Mouse (Mus musculus) hindbrain, embryonic 15.5 days (tissue): ENCODE results near the gene Gosr2. TPM values are rescaled to one million over a fixed set of nuclear protein-coding genes. Genes with fewer than 3 reads are reported as not detected.
A peak's percentile ranks its signal among the peaks of the same experiment; 100 is the strongest.

ENCODE experiments used
- ATAC-seq: fragments of 200-750 bp; cut with Nextera tagmentation; 2 replicates; pipeline ENCODE4 v1.8.0; 2017; ENCODE audit warnings: low read depth, moderate number of reproducible peaks, moderate TSS enrichment; ENCODE audit not compliant: low FRiP score
- H3K27ac ChIP-seq: fragments of 300-500 bp; sonication (generic); replicated peaks from 2 replicates; pipeline ENCODE4 v1.5.1; 2015; ENCODE audit warnings: mild to moderate bottlenecking, inconsistent platforms
- H3K27me3 ChIP-seq: fragments of 300-500 bp; sonication (generic); 2 replicates; pipeline ENCODE4 v1.6.1; 2015; ENCODE audit warnings: control low read depth, inconsistent platforms
- H3K36me3 ChIP-seq: fragments of 300-500 bp; sonication (generic); 2 replicates; pipeline ENCODE4 v1.6.1; 2015; ENCODE audit warnings: control low read depth, inconsistent platforms
- H3K4me1 ChIP-seq: fragments of 300-500 bp; sonication (generic); replicated peaks from 2 replicates; pipeline ENCODE4 v1.6.1; 2015; ENCODE audit warnings: control low read depth, inconsistent platforms
- H3K4me2 ChIP-seq: fragments of 300-500 bp; sonication (generic); 2 replicates; pipeline ENCODE4 v1.6.1; 2015; ENCODE audit warnings: moderate library complexity, mild to moderate bottlenecking, inconsistent platforms
- H3K4me3 ChIP-seq: fragments of 300-500 bp; sonication (generic); 2 replicates; pipeline ENCODE4 v1.5.1; 2015; ENCODE audit warnings: mild to moderate bottlenecking, inconsistent platforms
- H3K9ac ChIP-seq: fragments of 300-500 bp; sonication (generic); 2 replicates; pipeline ENCODE4 v1.6.1; 2015; ENCODE audit warnings: inconsistent platforms
- H3K9me3 ChIP-seq: fragments of 300-500 bp; sonication (generic); 2 replicates; pipeline ENCODE4 v1.6.1; 2016; ENCODE audit warnings: control low read depth, inconsistent platforms
- WGBS: fragments of 180-500 bp; shearing (Covaris S2); methylation state at CpG from one replicate; pipeline ENCODE4 v1.1.7; 2015; 5-methylcytosine and 5-hydroxymethylcytosine counted together
- polyA plus RNA-seq: library from polyadenylated mRNA; unstranded; fragments of >200 nt; fragmentation: Nextera tagmentation; extraction: Ambion mirVana; gene quantifications from 2 replicates; pipeline ENCODE4 v1.2.1, GENCODE M21; 2015

The Gosr2 gene
- polyA plus RNA-seq, 1 experiment from 2014 or later = 87.8 TPM

- peaks cover 11% of the 10 kb centered on the region; the same call in 1 of the 2 replicates for H3K4me1 ChIP-seq
- H3K27me3 ChIP-seq = peaks cover 27% of the 10 kb centered on the region
- H3K9me3 ChIP-seq = no peaks in the 10 kb centered on the region
- WGBS = 20% methylated on average over 3 of the region's 3 CpGs
- no peak overlapping the region for H3K4me2 ChIP-seq
- H3K27ac ChIP-seq = no peak overlapping the region
- no peak for ATAC-seq
- no peak overlapping the region for H3K9ac ChIP-seq
- no peaks in the 10 kb centered on the region for H3K36me3 ChIP-seq
- H3K4me3 ChIP-seq = no peak overlapping the region
Observed at GRCm38 (mm10) chr11:103656520-103656919, 41.2 kb downstream of the Gosr2 start.

- H3K4me1 ChIP-seq = peaks cover 27% of the 10 kb centered on the region
- H3K9ac ChIP-seq = no peak overlapping the region
- no peak overlapping the region for H3K4me2 ChIP-seq
- H3K4me3 ChIP-seq = no peak overlapping the region
- no peaks in the 10 kb centered on the region for H3K9me3 ChIP-seq
- WGBS = 73% methylated on average over 10 of the region's 10 CpGs
- H3K36me3 ChIP-seq = no peaks in the 10 kb centered on the region
- H3K27ac ChIP-seq = no peak overlapping the region
- peaks cover 53% of the 10 kb centered on the region for H3K27me3 ChIP-seq
- no peak for ATAC-seq
Observed at GRCm38 (mm10) chr11:103653359-103653965, 44.2 kb downstream of the Gosr2 start.

- no peaks in the 10 kb centered on the region for H3K9me3 ChIP-seq
- no peak for ATAC-seq
- WGBS = 81% methylated on average over 6 of the region's 6 CpGs
- H3K4me2 ChIP-seq = no peak overlapping the region
- no peaks in the 10 kb centered on the region for H3K36me3 ChIP-seq
- no peak overlapping the region for H3K9ac ChIP-seq
- no peak overlapping the region for H3K4me3 ChIP-seq
- H3K27me3 ChIP-seq = peaks cover 72% of the 10 kb centered on the region
- peaks cover 24% of the 10 kb centered on the region for H3K4me1 ChIP-seq
- H3K27ac ChIP-seq = no peak overlapping the region
Observed at GRCm38 (mm10) chr11:103651426-103651825, 46.3 kb downstream of the Gosr2 start.

GRCm38 (mm10) chr11:103649983-103650493 lies 47.7 kb downstream of the Gosr2 start:
- Histone ChIP-seq H3K4me2 (peak overlapping the region; percentile 85), H3K9me3 (no peaks in the 10 kb centered on the region), H3K4me3 (peak overlapping the region; percentile 44), H3K27me3 (peaks cover 79% of the 10 kb centered on the region), H3K9ac (peak overlapping the region; percentile 26; the same call in 1 of the 2 replicates), H3K27ac (no peak overlapping the region), H3K36me3 (no peaks in the 10 kb centered on the region), H3K4me1 (peaks cover 17% of the 10 kb centered on the region)
- peak; percentile 6; the same call in 1 of the 2 replicates for ATAC-seq
- WGBS = 1% methylated on average over 37 of the region's 37 CpGs

- Histone ChIP-seq H3K27ac (no peak within 1 kb of the TSS), H3K9me3 (no peaks in the 10 kb centered on the region), H3K4me2 (peak within 1 kb of the TSS; percentile 85), H3K36me3 (no peaks in the 10 kb centered on the region), H3K9ac (peak within 1 kb of the TSS; percentile 26; the same call in 1 of the 2 replicates), H3K4me3 (peak within 1 kb of the TSS; percentile 44), H3K4me1 (peaks cover 17% of the 10 kb centered on the region), H3K27me3 (peaks cover 79% of the 10 kb centered on the region)
- ATAC-seq = peak; percentile 56; the same call in 1 of the 2 replicates
- under 1% methylated on average over 62 of the region's 71 CpGs for whole genome bisulfite sequencing
Observed at GRCm38 (mm10) chr11:103649301-103649982, 48.3 kb downstream of the Gosr2 start, which contains the start of gene Rprml. Rprml (plus strand) TSS chr11:103649570.

GRCm38 (mm10) chr11:103648656-103649055 lies 49.0 kb downstream of the Gosr2 start:
- H3K4me1 ChIP-seq = peaks cover 17% of the 10 kb centered on the region
- 27% methylated on average over 7 of the region's 7 CpGs for WGBS
- no peak overlapping the region for H3K4me2 ChIP-seq
- no peak overlapping the region for H3K9ac ChIP-seq
- H3K4me3 ChIP-seq = no peak overlapping the region
- no peaks in the 10 kb centered on the region for H3K9me3 ChIP-seq
- H3K36me3 ChIP-seq = no peaks in the 10 kb centered on the region
- no peak for ATAC-seq
- no peak overlapping the region for H3K27ac ChIP-seq
- H3K27me3 ChIP-seq = peaks cover 73% of the 10 kb centered on the region

- Histone ChIP-seq H3K9me3 (no peaks in the 10 kb centered on the region), H3K4me1 (peaks cover 17% of the 10 kb centered on the region), H3K9ac (no peak overlapping the region), H3K4me3 (no peak overlapping the region), H3K4me2 (no peak overlapping the region), H3K27ac (no peak overlapping the region), H3K36me3 (no peaks in the 10 kb centered on the region), H3K27me3 (peaks cover 67% of the 10 kb centered on the region)
- WGBS = 11% methylated on average over 11 of the region's 11 CpGs
- no peak for ATAC-seq
Observed at GRCm38 (mm10) chr11:103647921-103648620, 49.6 kb downstream of the Gosr2 start.

GRCm38 (mm10) chr11:103646301-103646700 lies 51.4 kb downstream of the Gosr2 start:
- ATAC-seq = no peak
- no peaks in the 10 kb centered on the region for H3K9me3 ChIP-seq
- no peaks in the 10 kb centered on the region for H3K36me3 ChIP-seq
- H3K9ac ChIP-seq = no peak overlapping the region
- H3K27me3 ChIP-seq = peaks cover 50% of the 10 kb centered on the region
- H3K4me1 ChIP-seq = peaks cover 17% of the 10 kb centered on the region
- H3K4me2 ChIP-seq = no peak overlapping the region
- no peak overlapping the region for H3K4me3 ChIP-seq
- WGBS = 86% methylated on average over 6 of the region's 6 CpGs
- H3K27ac ChIP-seq = no peak overlapping the region

GRCm38 (mm10) chr11:103645731-103646130 lies 52.0 kb downstream of the Gosr2 start:
- WGBS = 72% methylated on average over 8 of the region's 8 CpGs

GRCm38 (mm10) chr11:103643211-103643610 lies 54.5 kb downstream of the Gosr2 start:
- Histone ChIP-seq H3K27ac (no peak overlapping the region), H3K4me2 (no peak overlapping the region), H3K9ac (no peak overlapping the region), H3K36me3 (no peaks in the 10 kb centered on the region), H3K4me1 (0 out of 2 replicates have a peak, but pooled peaks cover 3% of the 10 kb centered on the region), H3K9me3 (no peaks in the 10 kb centered on the region), H3K4me3 (no peak overlapping the region), H3K27me3 (peaks cover 29% of the 10 kb centered on the region)
- ATAC-seq = no peak
- 72% methylated on average over 9 of the region's 9 CpGs for WGBS

More at GRCm38 (mm10) chr11:103645731-103646130, 52.0 kb downstream of the Gosr2 start:
- H3K27me3 ChIP-seq = peaks cover 45% of the 10 kb centered on the region
- peaks cover 17% of the 10 kb centered on the region for H3K4me1 ChIP-seq
- H3K9me3 ChIP-seq = no peaks in the 10 kb centered on the region
- H3K36me3 ChIP-seq = no peaks in the 10 kb centered on the region
- no peak overlapping the region for H3K4me3 ChIP-seq
- no peak for ATAC-seq
- H3K27ac ChIP-seq = no peak overlapping the region
- H3K9ac ChIP-seq = no peak overlapping the region
- H3K4me2 ChIP-seq = no peak overlapping the region

- no peaks in the 10 kb centered on the region for H3K9me3 ChIP-seq
- ATAC-seq = no peak
- peak overlapping the region; percentile 33; the same call in 1 of the 2 replicates for H3K4me2 ChIP-seq
- peaks cover 7% of the 10 kb centered on the region for H3K27me3 ChIP-seq
- no peak overlapping the region for H3K4me3 ChIP-seq
- no peak overlapping the region for H3K9ac ChIP-seq
- no peak overlapping the region for H3K27ac ChIP-seq
- H3K4me1 ChIP-seq = 0 out of 2 replicates have a peak, but pooled peaks cover 3% of the 10 kb centered on the region
- 3% methylated on average over 10 of the region's 10 CpGs for WGBS
- no peaks in the 10 kb centered on the region for H3K36me3 ChIP-seq
Observed at GRCm38 (mm10) chr11:103639407-103639946, 58.2 kb downstream of the Gosr2 start.
